Mouse (Mus musculus): ENCODE results near the gene Itgad. TPM values are rescaled to one million over a fixed set of nuclear protein-coding genes. Genes with fewer than 3 reads are reported as not detected.

The Itgad gene
- total and polyA plus RNA-seq, 2 experiments from 2014 or later = not detected

- 3% methylated on average over 23 of the region's 30 CpGs for WGBS
- H3K4me3 ChIP-seq (ENCODE audit: low read depth, low read length) = peak within 1 kb of the TSS; percentile 40
- ATAC-seq (ENCODE audit: low FRiP score) (peak; percentile 56), DNase-seq (ENCODE audit: low spot score) (peak; percentile 54)
- peak within 1 kb of the TSS; percentile 83 for H3K27ac ChIP-seq (ENCODE audit: low read depth, low read length)
- peak within 1 kb of the TSS; percentile 55 for H3K9ac ChIP-seq (replicated peaks; ENCODE audit: low read length, poor library complexity, severe bottlenecking)
- peaks cover 3% of the 10 kb centered on the region for H3K4me1 ChIP-seq (ENCODE audit: insufficient read depth, low read length)
- peaks cover 22% of the 10 kb centered on the region for H3K36me3 ChIP-seq (ENCODE audit: insufficient read depth, low read length)
- H3K9me3 ChIP-seq (ENCODE audit: low read length) = no peaks in the 10 kb centered on the region
- H3K27me3 ChIP-seq (ENCODE audit: insufficient read depth, low read length) = no peaks in the 10 kb centered on the region
- TF ChIP-seq CTCF (IDR thresholded peaks at IDR 0.05) = no peak
- H3K4me2 ChIP-seq (ENCODE audit: low read depth, low read length, poor library complexity, severe bottlenecking) = peak within 1 kb of the TSS; percentile 68
Observed at GRCm38 (mm10) chr7:128246496-128247391, 92.6 kb downstream of the Itgad start, which contains the start of gene Tgfb1i1. Gene Tgfb1i1, plus strand, starts transcription at chr7:128246812.

GRCm38 (mm10) chr7:128247443-128247842 lies 93.3 kb downstream of the Itgad start:
- Histone ChIP-seq H3K9me3 (ENCODE audit: low read length) (no peaks in the 10 kb centered on the region), H3K9ac (replicated peaks; ENCODE audit: low read length, poor library complexity, severe bottlenecking) (peak overlapping the region; percentile 55), H3K4me3 (ENCODE audit: low read depth, low read length) (peak overlapping the region; percentile 40), H3K4me2 (ENCODE audit: low read depth, low read length, poor library complexity, severe bottlenecking) (peak overlapping the region; percentile 68), H3K36me3 (ENCODE audit: insufficient read depth, low read length) (peaks cover 18% of the 10 kb centered on the region), H3K4me1 (ENCODE audit: insufficient read depth, low read length) (peaks cover 3% of the 10 kb centered on the region), H3K27ac (ENCODE audit: low read depth, low read length) (peak overlapping the region; percentile 83), H3K27me3 (ENCODE audit: insufficient read depth, low read length) (no peaks in the 10 kb centered on the region)
- under 1% methylated on average over 13 of the region's 13 CpGs for WGBS
- DNase-seq (ENCODE audit: low spot score) = peak; percentile 96
- peak; percentile 81 for ATAC-seq (ENCODE audit: low FRiP score)
- peak; percentile 81 for TF ChIP-seq CTCF (IDR thresholded peaks at IDR 0.05)

GRCm38 (mm10) chr7:128248081-128249042 lies 94.2 kb downstream of the Itgad start:
- Histone ChIP-seq H3K4me3 (ENCODE audit: low read depth, low read length) (no peak overlapping the region), H3K4me1 (ENCODE audit: insufficient read depth, low read length) (peaks cover 3% of the 10 kb centered on the region), H3K4me2 (ENCODE audit: low read depth, low read length, poor library complexity, severe bottlenecking) (peak overlapping the region; percentile 68), H3K9me3 (ENCODE audit: low read length) (no peaks in the 10 kb centered on the region), H3K36me3 (ENCODE audit: insufficient read depth, low read length) (peaks cover 11% of the 10 kb centered on the region), H3K27me3 (ENCODE audit: insufficient read depth, low read length) (no peaks in the 10 kb centered on the region), H3K27ac (ENCODE audit: low read depth, low read length) (no peak overlapping the region), H3K9ac (replicated peaks; ENCODE audit: low read length, poor library complexity, severe bottlenecking) (0 out of 2 replicates have a peak overlapping the region, but pooled peaks have one; percentile 15)
- TF ChIP-seq CTCF (IDR thresholded peaks at IDR 0.05) = no peak
- ATAC-seq (ENCODE audit: low FRiP score) = no peak
- DNase-seq (ENCODE audit: low spot score) = no peak
- WGBS = 83% methylated on average over 10 of the region's 10 CpGs

GRCm38 (mm10) chr7:128249998-128250397 lies 95.8 kb downstream of the Itgad start:
- no peak for TF ChIP-seq CTCF (IDR thresholded peaks at IDR 0.05)
- 81% methylated on average over 5 of the region's 5 CpGs for WGBS
- H3K4me2 ChIP-seq (ENCODE audit: low read depth, low read length, poor library complexity, severe bottlenecking) = no peak overlapping the region
- no peak for DNase-seq (ENCODE audit: low spot score)
- no peak overlapping the region for H3K9ac ChIP-seq (replicated peaks; ENCODE audit: low read length, poor library complexity, severe bottlenecking)
- no peak overlapping the region for H3K27ac ChIP-seq (ENCODE audit: low read depth, low read length)
- peaks cover under 1% of the 10 kb centered on the region; the same call in 1 of the 2 replicates for H3K36me3 ChIP-seq (ENCODE audit: insufficient read depth, low read length)
- H3K27me3 ChIP-seq (ENCODE audit: insufficient read depth, low read length) = no peaks in the 10 kb centered on the region
- H3K9me3 ChIP-seq (ENCODE audit: low read length) = no peaks in the 10 kb centered on the region
- peaks cover 3% of the 10 kb centered on the region for H3K4me1 ChIP-seq (ENCODE audit: insufficient read depth, low read length)
- H3K4me3 ChIP-seq (ENCODE audit: low read depth, low read length) = no peak overlapping the region
- no peak for ATAC-seq (ENCODE audit: low FRiP score)

- Histone ChIP-seq H3K4me1 (ENCODE audit: insufficient read depth, low read length) (peaks cover 3% of the 10 kb centered on the region; the same call in 1 of the 2 replicates), H3K4me3 (ENCODE audit: low read depth, low read length) (no peak overlapping the region), H3K27ac (ENCODE audit: low read depth, low read length) (no peak overlapping the region), H3K27me3 (ENCODE audit: insufficient read depth, low read length) (no peaks in the 10 kb centered on the region), H3K36me3 (ENCODE audit: insufficient read depth, low read length) (no peaks in the 10 kb centered on the region), H3K9me3 (ENCODE audit: low read length) (no peaks in the 10 kb centered on the region), H3K4me2 (ENCODE audit: low read depth, low read length, poor library complexity, severe bottlenecking) (peak overlapping the region; percentile 40), H3K9ac (replicated peaks; ENCODE audit: low read length, poor library complexity, severe bottlenecking) (no peak overlapping the region)
- WGBS = 60% methylated on average over 12 of the region's 12 CpGs
- ATAC-seq (ENCODE audit: low FRiP score) (no peak), DNase-seq (ENCODE audit: low spot score) (no peak)
- no peak for TF ChIP-seq CTCF (IDR thresholded peaks at IDR 0.05)
Observed at GRCm38 (mm10) chr7:128251946-128252345, 97.8 kb downstream of the Itgad start.

Data from midbrain, postnatal 0 days (tissue).